Mouse (Mus musculus): Measurements from ENCODE around the gene Gm7534.
"Not testable (repeated sequence)": the region's sequence is repeated elsewhere in the genome, so short reads cannot be mapped to it uniquely, and the experiment has no call there.

Gene Gm7534

GRCm38 (mm10) chr4:134152112-134152511, 50.7 kb downstream of the Gm7534 start:
- no peak for ATAC-seq (ENCODE audit: insufficient number of reproducible peaks, low FRiP score, low TSS enrichment)

GRCm38 (mm10) chr4:134149389-134149788, 53.4 kb downstream of the Gm7534 start:
- no peak for ATAC-seq (ENCODE audit: insufficient number of reproducible peaks, low FRiP score, low TSS enrichment)

- ATAC-seq (ENCODE audit: insufficient number of reproducible peaks, low FRiP score, low TSS enrichment), result not testable (repeated sequence)
These were observed 58.5 kb downstream of the Gm7534 start for GRCm38 (mm10) chr4:134144297-134144696.

Measured in cerebellum, adult (tissue).